Mouse (Mus musculus): Measurements from ENCODE around the gene Cdca7.

The Cdca7 gene

GRCm38 (mm10) chr2:72491650-72492049, 15.7 kb downstream of the Cdca7 start:
- DNase-seq (ENCODE audit: low spot score in 2 of 2): no peak

- DNase-seq (ENCODE audit: low spot score in 2 of 2): no peak
Observed at GRCm38 (mm10) chr2:72493039-72493438, 17.1 kb downstream of the Cdca7 start.

GRCm38 (mm10) chr2:72499074-72499721, 23.2 kb downstream of the Cdca7 start:
- DNase-seq (ENCODE audit: low spot score in 2 of 2): no peak

- no peak for DNase-seq (ENCODE audit: low spot score in 2 of 2)
Observed at GRCm38 (mm10) chr2:72499782-72500411, 23.9 kb downstream of the Cdca7 start.

- DNase-seq (ENCODE audit: low spot score in 2 of 2): no peak
Observed at GRCm38 (mm10) chr2:72502041-72502813, 26.3 kb downstream of the Cdca7 start.

- no peak for DNase-seq (ENCODE audit: low spot score in 2 of 2)
Observed at GRCm38 (mm10) chr2:72503646-72504045, 27.7 kb downstream of the Cdca7 start.

GRCm38 (mm10) chr2:72507855-72508635, 32.1 kb downstream of the Cdca7 start:
- DNase-seq (ENCODE audit: low spot score in 2 of 2): no peak

- no peak for DNase-seq (ENCODE audit: low spot score in 2 of 2)
Observed at GRCm38 (mm10) chr2:72508891-72509290, 32.9 kb downstream of the Cdca7 start.

GRCm38 (mm10) chr2:72515526-72515925, 39.6 kb downstream of the Cdca7 start:
- DNase-seq (ENCODE audit: low spot score in 2 of 2): no peak

GRCm38 (mm10) chr2:72515971-72516719, 40.2 kb downstream of the Cdca7 start:
- peak; percentile 78 to 89 for DNase-seq (ENCODE audit: low spot score in 2 of 2)

- DNase-seq (ENCODE audit: low spot score in 2 of 2): no peak
Observed at GRCm38 (mm10) chr2:72516720-72517089, 40.7 kb downstream of the Cdca7 start.

- DNase-seq (ENCODE audit: low spot score in 2 of 2): no peak
Observed at GRCm38 (mm10) chr2:72524022-72524421, 48.1 kb downstream of the Cdca7 start.

- no peak for DNase-seq (ENCODE audit: low spot score in 2 of 2)
Observed at GRCm38 (mm10) chr2:72525556-72525955, 49.6 kb downstream of the Cdca7 start.

- no peak for DNase-seq (ENCODE audit: low spot score in 2 of 2)
Observed at GRCm38 (mm10) chr2:72529026-72529357, 53.0 kb downstream of the Cdca7 start.

- peak in 1 of 2 experiments; percentile 37 for DNase-seq (ENCODE audit: low spot score in 2 of 2)
Observed at GRCm38 (mm10) chr2:72529358-72530319, 53.7 kb downstream of the Cdca7 start.

GRCm38 (mm10) chr2:72535889-72536288, 59.9 kb downstream of the Cdca7 start:
- DNase-seq (ENCODE audit: low spot score in 2 of 2): no peak
